Mouse (Mus musculus) megakaryocyte, embryonic 14.5 days (primary cell): ENCODE data around the gene Txnrd2.

Experiments used
- FLI1 ChIP-seq: IDR thresholded peaks from 2 replicates; pipeline ENCODE4 v1.6.1; 2012; ENCODE audit warnings: low read length, inconsistent platforms, mixed read lengths
- GATA1 ChIP-seq: IDR thresholded peaks from 3 replicates; pipeline ENCODE4 v1.6.1; 2012; ENCODE audit warnings: mixed read lengths, low read length, inconsistent platforms, borderline replicate concordance

DNA sequence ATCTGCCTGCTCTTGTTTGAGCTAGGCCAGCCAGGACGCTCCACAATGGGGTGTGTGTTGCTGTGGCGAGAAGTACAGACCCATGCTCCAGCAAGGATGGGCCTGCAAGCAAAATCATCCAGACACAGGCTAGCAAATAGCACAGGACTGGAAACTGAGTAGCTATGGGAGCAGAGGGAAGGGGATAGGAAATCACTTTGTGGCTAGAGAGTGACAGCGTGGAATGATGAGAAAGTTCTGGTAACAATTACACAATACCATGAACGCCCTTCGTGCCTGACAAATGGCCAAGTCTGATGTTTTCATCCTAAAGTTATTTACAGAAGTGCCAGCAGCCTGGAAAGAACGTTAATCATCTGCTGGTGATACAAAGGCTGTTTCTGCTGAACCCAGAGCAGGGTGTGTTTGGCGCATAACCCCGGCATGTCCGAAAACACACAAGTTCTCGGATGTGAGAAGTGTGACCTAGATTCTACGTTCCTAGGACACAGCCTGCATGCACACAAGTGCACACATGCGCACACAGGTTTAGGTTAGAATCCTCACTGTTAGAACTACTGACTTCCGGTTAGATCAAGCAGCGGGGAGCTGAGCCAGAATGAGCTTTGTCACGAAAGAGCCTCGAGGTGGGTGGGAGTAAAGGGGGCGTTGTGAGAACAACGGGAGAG, 10.0 kb upstream of the Txnrd2 start:
- TF ChIP-seq GATA1 (no peak), FLI1 (no peak)
